Mouse (Mus musculus): ENCODE measurements at regions not wholly inside any gene's neighbourhood (a gene's known extent, or its start where the extent isn't known, plus 50 kb on each side); places are given as distances from the start of the nearest gene placed in this dataset.

- DNase-seq = no peak
These were observed 449.5 kb upstream of the Tle4 start for GRCm38 (mm10) chr19:15047306-15047868.

- DNase-seq = peak; percentile 29
These were observed 437.7 kb upstream of the Tle4 start for GRCm38 (mm10) chr19:15035554-15035953.

GRCm38 (mm10) chr19:15033921-15034320 is 436.1 kb upstream of the Tle4 start:
- no peak for DNase-seq

GRCm38 (mm10) chr19:15033396-15033795 is 435.5 kb upstream of the Tle4 start:
- no peak for DNase-seq

GRCm38 (mm10) chr19:15032297-15032947 is 434.6 kb upstream of the Tle4 start:
- no peak for DNase-seq

GRCm38 (mm10) chr19:15031483-15031882 is 433.6 kb upstream of the Tle4 start:
- no peak for DNase-seq

- no peak for DNase-seq
These were observed 405.7 kb upstream of the Tle4 start for GRCm38 (mm10) chr19:15003596-15003995.

- DNase-seq = no peak
These were observed 395.5 kb upstream of the Tle4 start for GRCm38 (mm10) chr19:14993344-14993743.

- no peak for DNase-seq
These were observed 372.3 kb upstream of the Tle4 start for GRCm38 (mm10) chr19:14970161-14970560.

- DNase-seq = no peak
These were observed 370.4 kb upstream of the Tle4 start for GRCm38 (mm10) chr19:14968283-14968682.

GRCm38 (mm10) chr19:14957727-14958126 is 359.9 kb upstream of the Tle4 start:
- no peak for DNase-seq

GRCm38 (mm10) chr19:14957154-14957553 is 359.3 kb upstream of the Tle4 start:
- DNase-seq = no peak

GRCm38 (mm10) chr19:14956392-14956791 is 358.5 kb upstream of the Tle4 start:
- peak; percentile 4 for DNase-seq

GRCm38 (mm10) chr19:14955969-14956368 is 358.1 kb upstream of the Tle4 start:
- no peak for DNase-seq

- no peak for DNase-seq
These were observed 342.5 kb upstream of the Tle4 start for GRCm38 (mm10) chr19:14940207-14940952.

- DNase-seq = no peak
These were observed 324.4 kb upstream of the Tle4 start for GRCm38 (mm10) chr19:14922238-14922637.

GRCm38 (mm10) chr19:14911056-14911850 is 313.4 kb upstream of the Tle4 start:
- no peak for DNase-seq

- no peak for DNase-seq
These were observed 297.0 kb upstream of the Tle4 start for GRCm38 (mm10) chr19:14894875-14895274.

- no peak for DNase-seq
These were observed 294.5 kb upstream of the Tle4 start for GRCm38 (mm10) chr19:14892390-14892758.

- DNase-seq = no peak
These were observed 294.0 kb upstream of the Tle4 start for GRCm38 (mm10) chr19:14891689-14892389.

GRCm38 (mm10) chr19:14891090-14891428 is 293.2 kb upstream of the Tle4 start:
- DNase-seq = no peak

GRCm38 (mm10) chr19:14890241-14891089 is 292.6 kb upstream of the Tle4 start:
- DNase-seq = peak; percentile 9
